Mouse (Mus musculus): ENCODE data around the gene Saa1. TPM values are rescaled to one million over a fixed set of nuclear protein-coding genes. Genes with fewer than 3 reads are reported as not detected.

The Saa1 gene
- polyA plus RNA-seq, 1 experiment from 2014 or later = not detected

GRCm38 (mm10) chr7:46718591-46719270 lies 24.0 kb downstream of the Saa1 start:
- H3K4me3 ChIP-seq = no peak overlapping the region
- 0 out of 2 replicates have a peak, but pooled peaks cover 2% of the 10 kb centered on the region for H3K4me1 ChIP-seq (replicated peaks)
- ATAC-seq (ENCODE audit: insufficient number of reproducible peaks, low FRiP score) = no peak
- H3K4me2 ChIP-seq = no peak overlapping the region
- H3K27ac ChIP-seq (ENCODE audit: poor library complexity, severe bottlenecking) = no peak overlapping the region
- 71% methylated on average over 7 of the region's 7 CpGs for WGBS
- H3K36me3 ChIP-seq = no peaks in the 10 kb centered on the region
- H3K9me3 ChIP-seq (replicated peaks) = no peaks in the 10 kb centered on the region
- peaks cover 14% of the 10 kb centered on the region for H3K27me3 ChIP-seq (replicated peaks)
- no peak overlapping the region for H3K9ac ChIP-seq

DNA sequence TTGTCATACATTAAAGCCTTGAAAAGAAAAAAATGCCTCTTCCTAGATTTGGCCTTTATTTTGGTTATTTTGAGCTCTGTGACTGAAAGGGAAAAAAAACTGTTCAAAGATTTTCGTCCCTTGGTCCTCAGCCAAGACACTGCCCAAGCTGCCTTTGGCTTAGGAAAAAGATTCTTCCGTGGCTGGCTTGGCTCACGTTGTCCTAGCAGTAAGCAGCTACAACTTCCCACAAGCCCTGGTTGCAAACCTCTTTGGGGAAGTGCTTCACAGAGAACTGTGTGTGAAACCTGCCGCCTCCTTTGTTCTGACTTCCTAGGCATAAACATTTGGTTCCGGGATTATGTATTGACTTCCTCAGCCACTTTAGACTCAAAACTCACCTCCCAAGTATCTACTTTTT lies 25.9 kb downstream of the Saa1 start:
- 47% methylated on average over 5 of the region's 5 CpGs for WGBS
- 0 out of 2 replicates have a peak, but pooled peaks cover 2% of the 10 kb centered on the region for H3K4me1 ChIP-seq (replicated peaks)

DNA sequence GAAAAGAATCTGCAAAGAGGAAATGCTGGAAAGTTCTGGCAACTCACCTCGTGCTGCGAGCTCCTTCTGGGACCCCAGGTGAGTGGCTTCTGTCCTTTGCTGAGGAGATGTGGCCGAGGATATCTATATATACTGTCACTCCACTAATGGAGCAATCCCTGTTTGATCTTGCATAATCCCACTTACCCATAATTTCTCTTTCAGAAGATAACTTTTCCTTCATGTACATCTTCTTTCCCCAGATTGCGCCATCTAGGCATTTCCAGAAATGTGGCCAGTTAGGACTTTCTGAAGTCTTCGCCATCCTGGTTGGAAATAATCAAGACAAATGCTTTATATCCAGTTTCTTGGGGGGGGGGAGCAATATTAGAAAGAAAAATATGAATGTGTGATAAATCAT lies 27.2 kb downstream of the Saa1 start, which contains the start of gene Saa3:
Gene Saa3, minus strand, starts transcription at position 101 of the 400 bp plus-strand sequence.
- no peak within 1 kb of the TSS for H3K9ac ChIP-seq
- H3K27ac ChIP-seq (ENCODE audit: poor library complexity, severe bottlenecking) = no peak within 1 kb of the TSS
- H3K4me2 ChIP-seq = no peak within 1 kb of the TSS
- H3K4me3 ChIP-seq = no peak within 1 kb of the TSS
- H3K27me3 ChIP-seq (replicated peaks) = peaks cover 4% of the 10 kb centered on the region
- 82% methylated on average over 5 of the region's 5 CpGs for WGBS
- 0 out of 2 replicates have a peak, but pooled peaks cover 2% of the 10 kb centered on the region for H3K4me1 ChIP-seq (replicated peaks)
- no peaks in the 10 kb centered on the region for H3K36me3 ChIP-seq
- H3K9me3 ChIP-seq (replicated peaks) = no peaks in the 10 kb centered on the region
- ATAC-seq (ENCODE audit: insufficient number of reproducible peaks, low FRiP score) = no peak

More for the DNA sequence above, 25.9 kb downstream of the Saa1 start:
- Histone ChIP-seq H3K9me3 (replicated peaks) (no peaks in the 10 kb centered on the region), H3K27ac (ENCODE audit: poor library complexity, severe bottlenecking) (no peak overlapping the region), H3K4me2 (no peak overlapping the region), H3K9ac (no peak overlapping the region), H3K4me3 (no peak overlapping the region), H3K27me3 (replicated peaks) (peaks cover 14% of the 10 kb centered on the region), H3K36me3 (no peaks in the 10 kb centered on the region)
- no peak for ATAC-seq (ENCODE audit: insufficient number of reproducible peaks, low FRiP score)

DNA sequence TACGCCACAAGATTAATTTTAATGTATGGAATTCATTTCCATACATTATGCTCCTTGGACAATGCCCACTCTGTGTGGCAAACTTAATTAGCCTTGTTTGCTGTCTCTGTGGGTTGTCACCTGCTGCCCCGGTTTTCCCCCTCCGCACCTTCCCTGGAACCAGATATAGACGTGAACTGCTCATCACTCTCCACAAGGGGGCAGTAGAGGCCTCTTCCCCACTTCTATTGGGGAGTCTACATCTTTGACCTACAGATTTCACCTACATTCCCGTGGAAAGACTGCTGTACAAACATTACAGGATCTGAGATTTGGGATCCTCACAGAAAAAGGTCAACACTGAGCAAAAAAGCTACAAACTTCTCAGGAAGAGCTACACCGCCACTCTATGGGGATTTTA lies 28.3 kb downstream of the Saa1 start:
- 25% methylated on average over 6 of the region's 6 CpGs for WGBS
- H3K36me3 ChIP-seq = no peaks in the 10 kb centered on the region
- peaks cover 5% of the 10 kb centered on the region for H3K4me1 ChIP-seq (replicated peaks)
- H3K4me2 ChIP-seq = no peak overlapping the region
- no peak overlapping the region for H3K27ac ChIP-seq (ENCODE audit: poor library complexity, severe bottlenecking)
- no peak overlapping the region for H3K4me3 ChIP-seq
- H3K9ac ChIP-seq = no peak overlapping the region
- H3K27me3 ChIP-seq (replicated peaks) = no peaks in the 10 kb centered on the region
- no peak for ATAC-seq (ENCODE audit: insufficient number of reproducible peaks, low FRiP score)
- no peaks in the 10 kb centered on the region for H3K9me3 ChIP-seq (replicated peaks)

- H3K4me3 ChIP-seq = no peak overlapping the region
- peaks cover 10% of the 10 kb centered on the region for H3K36me3 ChIP-seq
- H3K27ac ChIP-seq (ENCODE audit: poor library complexity, severe bottlenecking) = no peak overlapping the region
- H3K9ac ChIP-seq = no peak overlapping the region
- no peaks in the 10 kb centered on the region for H3K9me3 ChIP-seq (replicated peaks)
- H3K4me1 ChIP-seq (replicated peaks) = peaks cover 10% of the 10 kb centered on the region
- H3K4me2 ChIP-seq = no peak overlapping the region
- H3K27me3 ChIP-seq (replicated peaks) = no peaks in the 10 kb centered on the region
- 61% methylated on average over 6 of the region's 6 CpGs for WGBS
- no peak for ATAC-seq (ENCODE audit: insufficient number of reproducible peaks, low FRiP score)
Measured at GRCm38 (mm10) chr7:46712250-46712649, 30.5 kb downstream of the Saa1 start.

DNA sequence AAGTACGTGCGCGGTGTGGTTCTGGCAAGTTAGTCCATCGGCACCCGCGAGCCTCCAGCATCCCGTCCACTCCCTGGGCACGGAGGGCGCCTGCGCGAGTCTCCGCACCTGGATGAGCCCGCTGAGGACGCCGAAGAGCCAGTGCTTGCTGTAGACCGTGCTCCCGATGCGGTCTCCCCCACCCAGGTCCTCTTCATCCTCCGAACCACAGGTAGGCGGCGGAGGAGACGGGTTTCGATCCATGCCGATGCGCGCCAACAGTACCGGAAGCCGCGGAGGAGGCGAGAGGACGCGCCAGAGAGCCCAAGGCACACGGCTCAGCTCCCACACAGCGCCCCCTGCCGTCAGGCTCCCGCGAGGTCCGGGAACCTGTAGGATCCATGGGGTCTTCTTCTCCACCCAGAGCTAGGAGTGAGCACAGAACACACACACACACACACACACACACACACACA lies 32.4 kb downstream of the Saa1 start, which contains the start of gene Saal1:
Gene Saal1, minus strand, starts transcription at position 291 of the 455 bp plus-strand sequence.
- no peaks in the 10 kb centered on the region for H3K9me3 ChIP-seq (replicated peaks)
- peak within 1 kb of the TSS; percentile 54 for H3K27ac ChIP-seq (ENCODE audit: poor library complexity, severe bottlenecking)
- H3K4me1 ChIP-seq (replicated peaks) = peaks cover 10% of the 10 kb centered on the region
- ATAC-seq (ENCODE audit: insufficient number of reproducible peaks, low FRiP score) = peak; percentile 94
- peaks cover 27% of the 10 kb centered on the region for H3K36me3 ChIP-seq
- H3K9ac ChIP-seq = peak within 1 kb of the TSS; percentile 98
- H3K27me3 ChIP-seq (replicated peaks) = no peaks in the 10 kb centered on the region
- H3K4me2 ChIP-seq = peak within 1 kb of the TSS; percentile 66
- H3K4me3 ChIP-seq = peak within 1 kb of the TSS; percentile 97
- 0% methylated on average over 38 of the region's 38 CpGs for WGBS

DNA sequence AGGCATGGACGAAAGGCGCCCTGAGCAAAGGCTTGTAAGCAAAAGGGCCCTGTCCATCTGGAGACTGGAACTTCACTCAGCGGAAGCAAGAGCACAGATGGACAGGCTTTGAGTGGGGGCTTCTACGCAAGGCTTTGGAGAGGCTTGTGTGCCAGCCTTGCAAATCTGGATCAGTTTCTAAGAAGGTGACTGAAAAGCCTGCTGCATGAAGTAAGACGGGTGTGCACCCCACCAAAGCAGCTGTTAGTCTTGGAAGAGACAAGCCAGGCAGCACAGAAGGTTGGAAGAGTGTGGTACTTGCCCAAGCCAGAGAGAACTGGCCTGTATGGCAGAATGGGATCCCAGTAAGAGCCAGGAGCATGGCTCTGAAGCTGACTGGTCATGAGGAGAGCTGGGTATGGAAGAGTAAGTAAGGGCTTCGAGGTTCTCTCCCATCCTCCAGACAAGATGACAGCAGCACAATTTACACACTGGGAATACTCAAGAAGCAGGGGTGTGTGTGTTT lies 42.2 kb downstream of the Saa1 start:
- H3K4me2 ChIP-seq = no peak overlapping the region
- no peaks in the 10 kb centered on the region for H3K27me3 ChIP-seq (replicated peaks)
- peaks cover 88% of the 10 kb centered on the region for H3K36me3 ChIP-seq
- H3K9ac ChIP-seq = no peak overlapping the region
- 0 out of 2 replicates have a peak, but pooled peaks cover 2% of the 10 kb centered on the region for H3K4me1 ChIP-seq (replicated peaks)
- WGBS = 87% methylated on average over 6 of the region's 6 CpGs
- H3K9me3 ChIP-seq (replicated peaks) = no peaks in the 10 kb centered on the region
- ATAC-seq (ENCODE audit: insufficient number of reproducible peaks, low FRiP score) = no peak
- no peak overlapping the region for H3K27ac ChIP-seq (ENCODE audit: poor library complexity, severe bottlenecking)
- no peak overlapping the region for H3K4me3 ChIP-seq

DNA sequence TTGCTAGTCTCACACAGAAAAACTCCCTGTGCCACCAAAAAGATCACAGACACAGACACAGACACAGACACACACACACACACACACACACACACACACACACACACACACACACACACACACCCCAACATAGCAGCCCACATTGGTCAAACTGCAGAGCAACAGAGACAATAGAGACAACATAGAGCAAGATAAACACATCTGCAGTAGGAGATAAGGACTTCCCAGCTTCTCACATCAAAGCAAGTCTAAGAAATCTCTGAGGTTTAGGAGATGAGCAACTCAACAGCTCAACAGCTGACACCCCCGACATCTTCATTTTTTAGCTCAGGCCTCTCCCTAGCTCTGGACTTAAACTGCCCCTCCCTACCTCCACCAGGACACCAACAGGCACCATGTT lies 46.0 kb downstream of the Saa1 start:
- H3K9ac ChIP-seq = no peak overlapping the region
- H3K27ac ChIP-seq (ENCODE audit: poor library complexity, severe bottlenecking) = no peak overlapping the region
- H3K4me1 ChIP-seq (replicated peaks) = no peaks in the 10 kb centered on the region
- H3K27me3 ChIP-seq (replicated peaks) = no peaks in the 10 kb centered on the region
- H3K4me3 ChIP-seq = no peak overlapping the region
- 0 out of 2 replicates have a peak, but pooled peaks have one; percentile 29 for ATAC-seq (ENCODE audit: insufficient number of reproducible peaks, low FRiP score)
- no peaks in the 10 kb centered on the region for H3K9me3 ChIP-seq (replicated peaks)
- H3K36me3 ChIP-seq = peaks cover 67% of the 10 kb centered on the region
- WGBS = 27% methylated on average over 1 of the region's 1 CpGs
- no peak overlapping the region for H3K4me2 ChIP-seq

Other genes with a start within 250 kb of the Saa1 start
- gene Sergef, start 103.2 kb downstream of the Saa1 start, polyA plus RNA-seq (2016; fragmentation: Nextera tagmentation; extraction: Ambion mirVana) = 9.8 and 11.3 TPM in 2 replicates
- not detected in 2 replicates for gene Tph1, start 70.4 kb downstream of the Saa1 start, polyA plus RNA-seq (2016; fragmentation: Nextera tagmentation; extraction: Ambion mirVana)
- 16.2 and 16.5 TPM in 2 replicates for gene Saal1, start 32.3 kb downstream of the Saa1 start, polyA plus RNA-seq (2016; fragmentation: Nextera tagmentation; extraction: Ambion mirVana)
- gene Saa3, start 27.3 kb downstream of the Saa1 start, polyA plus RNA-seq (2016; fragmentation: Nextera tagmentation; extraction: Ambion mirVana) = 0.20 TPM in 1 of 2 replicates, not detected in the other
- gene Saa4, start 10.4 kb downstream of the Saa1 start, polyA plus RNA-seq (2016; fragmentation: Nextera tagmentation; extraction: Ambion mirVana) = not detected in 2 replicates
- gene Saa2, start 8.8 kb upstream of the Saa1 start, polyA plus RNA-seq (2016; fragmentation: Nextera tagmentation; extraction: Ambion mirVana) = not detected in 2 replicates
- gene Hps5, start 53.1 kb upstream of the Saa1 start, polyA plus RNA-seq (2016; fragmentation: Nextera tagmentation; extraction: Ambion mirVana) = 16.4 and 17.4 TPM in 2 replicates
- 32.5 and 33.1 TPM in 2 replicates for gene Gtf2h1, start 53.1 kb upstream of the Saa1 start, polyA plus RNA-seq (2016; fragmentation: Nextera tagmentation; extraction: Ambion mirVana)
- gene Ldha, start 98.5 kb upstream of the Saa1 start, polyA plus RNA-seq (2016; fragmentation: Nextera tagmentation; extraction: Ambion mirVana) = 2,859 and 2,900 TPM in 2 replicates
- not detected in 2 replicates for gene Ldhc, start 118.2 kb upstream of the Saa1 start, polyA plus RNA-seq (2016; fragmentation: Nextera tagmentation; extraction: Ambion mirVana)
- gene Tsg101, start 177.0 kb upstream of the Saa1 start, polyA plus RNA-seq (2016; fragmentation: Nextera tagmentation; extraction: Ambion mirVana) = 185 and 190 TPM in 2 replicates
- gene Uevld, start 215.5 kb upstream of the Saa1 start, polyA plus RNA-seq (2016; fragmentation: Nextera tagmentation; extraction: Ambion mirVana) = 10.0 TPM in 2 replicates
- gene Gm9999, start 240.6 kb upstream of the Saa1 start, polyA plus RNA-seq (2016; fragmentation: Nextera tagmentation; extraction: Ambion mirVana) = not detected in 2 replicates